Mouse (Mus musculus) layer of hippocampus, adult 8-10 months (tissue): ENCODE data around the gene Sh3rf3. TPM values are rescaled to one million over a fixed set of nuclear protein-coding genes. Genes with fewer than 3 reads are reported as not detected.
"Not testable (repeated sequence)": the region's sequence is repeated elsewhere in the genome, so short reads cannot be mapped to it uniquely, and the experiment has no call there.

Experiments used
- DNase-seq, 2 experiments: peaks; one replicate each; pipeline ENCODE4 v3.0.0; 2022; ENCODE audit warnings: low spot score in 2 of 2
- total RNA-seq, 4 experiments: library from RNA; stranded (reverse); gene quantifications; 2 replicates each; pipeline ENCODE4 v1.2.4; 2022

Sh3rf3 gene
- total RNA-seq, 4 experiments from 2014 or later, result 28.2 to 38.0 (median 32.1) TPM

- not testable (repeated sequence) for DNase-seq
Observed at GRCm38 (mm10) chr10:59103076-59103475, 289.9 kb downstream of the Sh3rf3 start.

DNA sequence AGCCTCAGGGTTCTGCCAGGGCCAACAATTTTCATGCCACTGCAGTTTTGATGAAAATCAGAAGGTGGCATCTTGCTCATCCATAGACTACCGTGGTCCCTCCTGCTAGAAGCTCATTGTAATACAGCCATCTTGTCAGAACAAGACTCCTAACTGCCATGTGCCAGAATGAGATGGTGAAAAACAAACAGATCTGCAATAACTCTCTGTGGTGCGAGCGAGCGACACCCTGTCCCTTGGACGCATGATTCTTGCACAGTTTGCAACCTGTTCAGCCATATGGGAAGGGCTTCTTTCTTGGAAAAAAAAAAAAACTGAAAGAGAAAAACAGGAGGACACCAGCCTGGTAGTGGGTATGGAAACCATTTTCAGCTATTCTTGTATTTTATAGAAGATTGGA is 291.5 kb downstream of the Sh3rf3 start:
- DNase-seq, result peak in 1 of 2 experiments; percentile 35

DNA sequence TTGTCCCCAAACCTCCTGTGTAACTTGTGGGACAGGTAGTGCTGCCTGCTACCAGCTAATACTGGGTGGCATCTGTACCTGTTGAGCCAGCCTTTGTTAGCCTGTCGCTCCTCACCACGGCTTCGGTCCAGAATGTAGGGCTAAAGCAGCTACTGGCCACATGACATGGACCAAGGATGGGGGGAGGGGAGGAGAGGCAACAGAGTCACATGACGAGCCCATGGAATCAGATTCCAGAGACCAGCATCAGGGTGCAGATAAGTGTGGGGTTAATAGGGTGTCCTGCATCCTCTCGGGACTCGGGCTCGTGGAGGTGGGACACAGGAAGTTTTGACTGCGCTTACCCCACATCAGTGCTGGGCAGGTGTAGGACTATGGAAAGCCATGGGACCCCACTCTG is 292.7 kb downstream of the Sh3rf3 start:
- no peak for DNase-seq

DNA sequence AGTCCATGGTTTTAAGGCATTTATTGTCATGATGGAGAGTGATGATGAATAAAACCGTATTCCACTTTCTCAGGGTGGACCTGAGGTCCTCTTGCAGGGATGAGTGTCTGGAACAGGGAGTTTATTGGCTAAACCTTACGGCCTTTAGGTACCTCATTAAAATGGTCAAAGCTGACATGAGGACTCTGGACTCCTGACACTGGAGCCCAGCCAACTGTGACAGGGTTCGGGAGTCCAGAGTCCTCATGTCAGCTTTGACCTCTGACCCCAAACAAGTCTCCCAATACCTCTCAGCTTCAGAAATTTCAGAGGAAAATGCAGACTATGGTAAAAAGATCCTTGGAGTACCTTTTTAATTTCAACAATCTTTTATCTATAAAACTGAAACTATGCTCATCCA is 293.5 kb downstream of the Sh3rf3 start:
- no peak for DNase-seq

DNA sequence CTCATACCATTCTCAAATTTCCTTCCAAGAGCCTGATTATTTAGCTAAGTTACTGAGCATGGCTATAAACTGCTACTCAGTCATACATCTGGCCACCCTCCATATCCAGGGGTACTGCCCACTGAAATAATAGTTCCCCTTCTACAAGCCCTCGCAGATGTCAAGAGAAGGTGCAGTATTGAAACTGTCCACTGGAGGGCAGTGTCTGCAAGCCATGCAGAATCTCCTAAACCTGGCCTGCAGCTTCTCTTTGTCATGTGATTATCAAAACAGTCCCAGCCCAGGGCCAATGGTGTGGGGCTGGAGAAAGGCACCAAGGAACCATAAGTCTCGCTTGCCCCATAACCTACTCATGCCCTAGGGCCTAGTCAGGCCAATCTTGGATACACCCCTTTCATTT is 295.9 kb downstream of the Sh3rf3 start:
- peak; percentile 52 to 84 for DNase-seq

GRCm38 (mm10) chr10:59110386-59110785 is 297.2 kb downstream of the Sh3rf3 start:
- peak in 1 of 2 experiments; percentile 29 for DNase-seq

DNA sequence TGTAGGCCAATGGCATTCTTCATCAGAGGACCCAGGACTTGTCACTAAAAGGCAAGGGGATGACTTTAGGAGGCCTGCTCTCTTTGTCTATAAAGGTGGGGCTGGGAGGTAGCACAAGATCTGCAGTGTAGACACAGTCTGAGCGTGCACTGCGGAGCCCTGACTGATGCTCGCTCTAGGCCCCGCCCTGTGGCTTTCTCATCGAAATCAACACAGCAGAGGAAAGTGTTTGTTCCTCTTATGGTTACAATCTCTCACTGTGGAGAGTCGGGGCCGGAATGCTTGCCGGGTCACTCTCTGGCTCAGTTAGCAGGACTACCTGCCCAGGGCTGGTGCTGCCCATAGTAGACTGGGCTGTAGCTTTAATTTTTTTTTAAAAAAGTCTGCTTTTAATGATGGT is 299.6 kb downstream of the Sh3rf3 start:
- no peak for DNase-seq

DNA sequence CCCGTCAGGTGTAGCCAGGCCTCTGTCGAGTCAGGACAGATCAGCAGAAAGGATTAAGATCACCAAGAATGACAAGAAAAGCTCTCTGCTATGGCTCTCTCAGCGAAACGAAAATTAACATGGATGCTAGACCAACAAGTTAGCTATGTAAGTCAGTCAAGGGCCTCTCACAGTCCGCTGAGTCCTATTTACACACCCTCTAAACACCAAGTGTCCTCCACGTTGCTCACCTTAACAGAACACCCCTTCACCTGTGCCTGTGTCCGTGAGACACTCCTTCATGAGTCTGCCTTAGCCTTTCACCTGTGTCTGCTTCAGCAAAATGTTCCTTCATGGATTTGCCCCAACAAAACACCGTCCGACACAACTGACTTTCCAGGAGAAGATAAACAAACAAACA is 300.2 kb downstream of the Sh3rf3 start:
- no peak for DNase-seq

- peak; percentile 88 for DNase-seq
Observed at GRCm38 (mm10) chr10:59114535-59115291, 301.6 kb downstream of the Sh3rf3 start.

GRCm38 (mm10) chr10:59115691-59116090 is 302.5 kb downstream of the Sh3rf3 start:
- DNase-seq, result no peak

- DNase-seq, result no peak
Observed at GRCm38 (mm10) chr10:59116331-59116730, 303.2 kb downstream of the Sh3rf3 start.

DNA sequence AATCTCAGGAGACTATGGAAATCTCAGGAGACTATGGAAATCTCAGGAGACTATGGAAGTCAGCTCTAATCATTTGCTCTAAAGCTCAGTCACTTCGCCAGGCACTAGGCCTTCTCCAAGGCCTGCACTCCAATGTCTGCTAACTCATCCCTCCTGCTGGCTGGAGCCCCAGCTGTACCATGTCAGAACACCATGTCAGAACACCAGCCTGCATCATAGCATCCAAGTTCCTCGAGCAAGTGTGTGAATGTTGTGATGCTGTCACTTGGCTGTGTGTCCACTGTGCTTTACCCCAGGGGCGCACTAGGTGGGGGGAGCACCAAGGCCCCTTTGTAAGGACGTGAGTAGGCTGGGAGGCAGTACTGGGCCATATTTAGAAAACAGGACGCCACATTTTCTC is 304.4 kb downstream of the Sh3rf3 start:
- DNase-seq, result no peak

DNA sequence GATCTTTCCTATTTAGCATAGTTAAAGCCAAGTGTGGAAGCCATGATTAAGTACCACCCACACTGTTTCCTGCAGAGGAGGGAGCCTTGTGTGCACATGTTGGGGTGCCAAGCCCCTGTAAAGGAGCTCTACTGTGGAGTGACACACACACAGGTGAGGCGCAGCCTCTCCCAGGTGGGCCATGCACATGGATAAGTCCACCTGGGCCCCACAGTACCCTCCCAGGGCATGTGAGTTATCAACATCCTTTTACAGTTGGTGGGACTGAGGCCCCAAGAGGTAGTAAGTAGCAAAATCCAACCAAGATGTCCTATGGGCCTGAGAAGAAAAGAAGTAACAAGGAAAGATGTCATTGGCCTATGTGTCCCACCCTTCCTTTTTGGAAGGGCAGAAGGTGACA is 305.8 kb downstream of the Sh3rf3 start:
- no peak for DNase-seq

DNA sequence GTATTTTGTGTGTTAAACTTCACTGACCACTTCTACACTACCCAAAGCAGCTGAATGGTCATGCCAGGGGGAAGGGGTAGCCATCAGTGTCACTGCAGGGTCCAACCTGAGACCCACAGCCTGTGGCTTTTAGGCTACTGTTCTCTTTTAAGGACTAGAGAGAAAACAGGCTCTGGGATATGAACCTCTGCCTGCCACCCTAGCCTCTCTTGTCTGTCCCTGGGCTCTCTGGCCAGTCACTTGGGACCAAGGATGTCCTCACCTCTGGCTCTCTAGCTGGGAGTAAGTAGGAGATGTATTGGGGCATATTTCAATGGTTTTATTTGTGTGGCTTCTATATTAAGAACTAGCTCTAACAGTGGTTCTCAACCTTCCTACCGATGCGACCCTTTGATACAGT is 306.7 kb downstream of the Sh3rf3 start:
- no peak for DNase-seq

DNA sequence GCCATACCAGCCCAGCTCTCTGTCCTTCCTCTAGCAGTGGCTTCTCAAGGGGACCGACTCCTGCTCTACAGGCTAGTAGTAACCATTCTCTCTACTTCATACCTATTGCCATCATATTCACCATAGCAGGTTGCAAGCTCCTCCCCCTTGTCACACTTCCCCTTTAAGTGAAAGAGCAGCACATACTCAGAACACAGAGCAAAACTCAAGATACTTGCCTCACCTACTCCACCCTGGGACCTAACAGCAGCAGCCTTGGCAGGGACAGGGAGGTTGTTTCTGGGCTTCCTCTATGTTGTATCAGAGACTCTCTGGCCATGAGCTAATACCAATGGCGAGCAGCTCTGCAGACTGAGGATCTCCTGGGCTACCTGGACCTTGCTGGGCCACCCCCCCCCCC is 312.3 kb downstream of the Sh3rf3 start:
- no peak for DNase-seq

DNA sequence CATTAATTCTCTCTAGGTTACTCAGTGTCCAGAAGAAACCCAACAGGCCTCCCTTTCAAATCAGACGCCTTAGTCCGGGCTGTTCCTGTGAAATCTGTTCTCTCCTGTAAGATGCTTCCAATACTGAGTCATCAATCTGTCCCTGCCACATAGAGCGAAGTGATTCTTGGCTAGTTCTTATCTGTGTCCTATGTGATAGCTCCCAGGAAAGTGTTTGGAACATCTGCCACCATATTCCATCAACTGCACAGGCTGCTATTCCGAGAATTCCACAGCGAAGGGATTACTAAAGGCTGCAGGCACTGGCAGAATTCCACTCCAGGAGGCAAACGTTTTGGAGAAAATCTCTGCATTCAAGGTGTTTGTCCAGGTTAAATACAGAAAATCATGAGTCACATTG is 314.5 kb downstream of the Sh3rf3 start:
- peak in 1 of 2 experiments; percentile 46 for DNase-seq

DNA sequence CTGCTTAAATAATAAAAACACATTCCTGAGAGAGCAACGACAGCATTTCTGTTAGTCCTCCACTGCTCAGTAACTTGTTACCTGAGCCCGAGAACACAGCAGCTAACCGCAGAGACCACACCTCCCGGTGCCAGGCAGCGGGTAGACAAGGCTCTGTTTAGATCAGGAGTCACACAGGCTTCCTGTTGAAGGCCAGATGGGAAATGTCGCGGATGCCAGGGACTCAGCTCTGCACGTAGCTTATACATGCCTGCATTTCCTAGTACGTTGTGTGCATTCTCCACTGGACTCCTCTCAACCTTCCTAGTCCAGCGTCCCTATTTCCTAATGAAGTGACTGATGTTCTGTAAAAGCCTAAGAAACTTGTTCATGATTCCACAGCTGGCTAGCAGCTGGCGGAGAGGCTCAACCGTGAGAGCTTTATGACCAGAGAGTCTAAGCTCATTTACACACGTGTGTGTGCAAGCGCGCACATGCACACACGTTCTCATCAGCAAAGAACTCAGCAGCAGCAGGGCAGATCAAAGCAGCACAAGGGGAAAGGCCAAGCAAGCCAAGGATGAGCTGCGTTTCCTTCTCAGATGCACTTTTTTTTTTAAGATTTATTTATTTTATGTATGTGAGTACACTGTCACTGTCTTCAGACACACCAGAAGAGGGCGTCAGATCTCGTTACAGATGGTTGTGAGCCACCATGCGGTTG is 318.9 kb downstream of the Sh3rf3 start:
- no peak for DNase-seq

DNA sequence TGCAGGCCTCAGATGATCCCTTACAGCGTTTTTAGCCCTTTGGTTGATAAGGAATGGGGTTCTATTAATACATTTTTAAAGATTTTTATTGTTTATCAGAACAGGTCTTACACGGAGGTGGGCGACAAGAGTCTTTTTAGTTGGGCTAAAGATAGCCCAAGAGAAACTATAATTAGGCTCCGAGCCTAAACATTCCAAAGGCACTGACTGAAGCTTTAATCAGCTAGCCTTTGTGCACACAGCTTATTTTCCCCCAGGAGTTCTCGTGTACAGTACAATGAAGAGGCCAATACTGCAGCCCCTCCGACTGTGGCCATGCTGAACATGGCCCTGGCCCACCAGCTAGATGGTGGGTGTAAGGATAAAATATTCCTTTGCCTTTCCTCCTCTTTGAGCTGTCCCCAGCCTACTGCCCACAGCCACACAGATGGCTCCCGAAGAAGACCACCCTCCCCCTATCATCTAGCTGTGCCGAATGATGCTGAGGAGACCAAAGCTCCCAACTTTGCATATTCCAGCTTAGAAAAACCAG is 320.4 kb downstream of the Sh3rf3 start:
- no peak for DNase-seq

GRCm38 (mm10) chr10:59149956-59150383 is 336.8 kb downstream of the Sh3rf3 start:
- DNase-seq, result peak in 1 of 2 experiments; percentile 36

- DNase-seq, result no peak
Observed at GRCm38 (mm10) chr10:59150938-59151657, 337.9 kb downstream of the Sh3rf3 start.

DNA sequence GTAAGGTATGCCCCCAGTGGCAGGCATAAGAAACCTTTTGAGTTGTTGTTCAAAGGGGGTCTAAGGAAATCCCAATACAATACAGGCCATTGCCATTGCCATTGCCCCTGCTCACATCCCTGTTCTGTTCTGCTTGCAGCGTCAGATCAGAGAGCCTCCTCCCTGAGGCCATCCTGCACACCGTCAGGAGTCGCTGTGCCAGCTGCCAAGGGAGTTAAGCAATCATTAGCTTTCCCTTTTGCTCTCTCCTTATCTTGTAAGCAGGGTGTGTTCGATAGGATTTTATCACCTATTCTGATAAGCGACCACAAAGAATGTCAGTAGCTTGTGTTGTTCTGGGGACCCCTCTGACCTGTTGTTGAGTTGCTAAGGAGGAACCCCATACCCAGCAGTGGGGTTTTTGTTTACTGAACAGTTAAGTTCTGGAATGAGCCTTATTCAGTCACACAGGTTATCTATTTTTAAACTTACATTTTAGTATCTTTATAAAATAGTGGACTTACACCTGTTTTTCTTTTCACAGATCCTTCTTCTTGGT is 339.5 kb downstream of the Sh3rf3 start:
- DNase-seq, result no peak

- no peak for DNase-seq
Observed at GRCm38 (mm10) chr10:59158627-59159026, 345.5 kb downstream of the Sh3rf3 start.
